Mouse (Mus musculus) limb, embryonic 12.5 days (tissue): ENCODE measurements around the gene Kcnj14. TPM values are rescaled to one million over a fixed set of nuclear protein-coding genes. Genes with fewer than 3 reads are reported as not detected.
A peak's percentile ranks its signal among the peaks of the same experiment; 100 is the strongest.

ENCODE experiments used
- ATAC-seq: fragments of 200-750 bp; cut with Nextera tagmentation; 2 replicates; pipeline ENCODE4 v1.8.0; 2017; ENCODE audit warnings: low read depth, moderate TSS enrichment; ENCODE audit not compliant: insufficient number of reproducible peaks, insufficient read depth, low FRiP score, low TSS enrichment
- H3K27ac ChIP-seq: fragments of 300-500 bp; sonication (generic); 2 replicates; pipeline ENCODE4 v1.5.1; 2016; ENCODE audit warnings: mild to moderate bottlenecking, moderate library complexity
- H3K27me3 ChIP-seq: fragments of 300-500 bp; sonication (generic); 2 replicates; pipeline ENCODE4 v1.6.1; 2016; ENCODE audit warnings: mild to moderate bottlenecking, moderate library complexity
- H3K36me3 ChIP-seq: fragments of 300-500 bp; sonication (generic); 2 replicates; pipeline ENCODE4 v1.6.1; 2016; ENCODE audit warnings: mild to moderate bottlenecking, moderate library complexity
- H3K4me1 ChIP-seq: fragments of 300-500 bp; sonication (generic); replicated peaks from 2 replicates; pipeline ENCODE4 v1.6.1; 2016
- H3K4me2 ChIP-seq: fragments of 300-500 bp; sonication (generic); 2 replicates; pipeline ENCODE4 v1.6.1; 2016; ENCODE audit warnings: mild to moderate bottlenecking, moderate library complexity
- H3K4me3 ChIP-seq: fragments of 300-500 bp; sonication (generic); replicated peaks from 2 replicates; pipeline ENCODE4 v1.5.1; 2016; ENCODE audit warnings: mild to moderate bottlenecking
- H3K9ac ChIP-seq: fragments of 300-500 bp; sonication (generic); replicated peaks from 2 replicates; pipeline ENCODE4 v1.6.1; 2016; ENCODE audit warnings: mild to moderate bottlenecking, moderate library complexity
- H3K9me3 ChIP-seq: fragments of 300-500 bp; sonication (generic); 2 replicates; pipeline ENCODE4 v1.6.1; 2016; ENCODE audit warnings: mild to moderate bottlenecking, moderate library complexity
- WGBS: fragments of 180-500 bp; shearing (Covaris S2); methylation state at CpG from one replicate; pipeline ENCODE4 v1.1.7; 2016; 5-methylcytosine and 5-hydroxymethylcytosine counted together
- polyA plus RNA-seq: library from polyadenylated mRNA; unstranded; fragments of >200 nt; fragmentation: Nextera tagmentation; extraction: Ambion mirVana; gene quantifications from 2 replicates; pipeline ENCODE4 v1.2.1, GENCODE M21; 2016

The Kcnj14 gene
- polyA plus RNA-seq, 1 experiment from 2014 or later: 2.2 TPM

DNA sequence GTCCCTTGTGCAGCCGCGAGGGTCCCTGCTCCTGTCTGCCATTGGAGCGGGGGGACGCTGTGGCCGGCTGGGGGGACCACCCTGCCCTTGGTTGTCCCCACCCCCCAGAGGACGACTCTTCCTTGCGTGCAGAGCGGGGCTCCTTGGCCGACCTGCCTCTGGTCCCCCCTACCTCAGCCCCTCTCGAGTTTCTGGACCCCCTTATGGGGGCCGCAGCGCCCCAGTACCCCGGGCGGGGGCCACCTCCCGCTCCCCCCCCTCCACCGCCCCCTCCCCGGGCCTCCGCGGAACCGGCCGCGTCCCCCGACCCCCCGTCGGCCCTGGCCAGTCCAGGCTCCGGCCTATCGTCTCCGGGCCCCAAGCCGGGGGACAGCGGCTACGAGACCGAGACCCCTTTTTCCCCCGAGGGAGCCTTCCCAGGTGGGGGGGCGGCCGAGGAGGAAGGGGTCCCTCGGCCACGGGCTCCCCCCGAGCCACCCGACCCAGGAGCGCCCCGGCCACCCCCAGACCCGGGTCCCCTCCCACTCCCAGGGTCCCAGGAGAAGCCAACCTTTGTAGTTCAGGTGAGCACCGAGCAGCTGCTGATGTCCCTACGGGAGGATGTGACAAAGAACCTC is 30.5 kb downstream of the Kcnj14 start:
- Histone ChIP-seq H3K9ac (no peak overlapping the region), H3K9me3 (peaks cover 4% of the 10 kb centered on the region; the same call in 1 of the 2 replicates), H3K4me1 (peaks cover 19% of the 10 kb centered on the region), H3K27me3 (peaks cover 40% of the 10 kb centered on the region), H3K36me3 (peaks cover 79% of the 10 kb centered on the region), H3K27ac (no peak overlapping the region), H3K4me2 (no peak overlapping the region), H3K4me3 (no peak overlapping the region)
- ATAC-seq: no peak
- 86% methylated on average over 44 of the region's 44 CpGs for WGBS

DNA sequence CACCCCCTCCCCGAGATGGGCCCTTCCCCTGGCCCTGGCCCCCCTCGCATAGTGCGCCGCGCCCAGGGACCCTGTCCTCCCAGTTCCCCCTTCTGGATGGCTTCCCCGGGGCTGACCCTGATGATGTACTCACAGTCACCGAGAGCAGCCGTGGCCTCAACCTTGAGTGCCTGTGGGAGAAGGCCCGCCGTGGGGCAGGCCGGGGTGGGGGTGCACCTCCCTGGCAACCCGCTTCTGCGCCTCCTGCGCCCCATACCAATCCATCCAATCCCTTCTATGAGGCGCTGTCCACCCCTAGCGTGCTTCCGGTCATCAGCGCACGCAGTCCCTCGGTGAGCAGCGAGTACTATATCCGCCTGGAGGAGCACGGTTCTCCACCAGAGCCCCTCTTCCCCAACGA is 31.3 kb downstream of the Kcnj14 start:
- Histone ChIP-seq H3K9ac (no peak overlapping the region), H3K36me3 (peaks cover 87% of the 10 kb centered on the region), H3K9me3 (peaks cover 4% of the 10 kb centered on the region; the same call in 1 of the 2 replicates), H3K4me2 (no peak overlapping the region), H3K27ac (no peak overlapping the region), H3K4me1 (peaks cover 12% of the 10 kb centered on the region), H3K27me3 (peaks cover 31% of the 10 kb centered on the region), H3K4me3 (no peak overlapping the region)
- WGBS: 80% methylated on average over 24 of the region's 24 CpGs
- ATAC-seq: no peak

DNA sequence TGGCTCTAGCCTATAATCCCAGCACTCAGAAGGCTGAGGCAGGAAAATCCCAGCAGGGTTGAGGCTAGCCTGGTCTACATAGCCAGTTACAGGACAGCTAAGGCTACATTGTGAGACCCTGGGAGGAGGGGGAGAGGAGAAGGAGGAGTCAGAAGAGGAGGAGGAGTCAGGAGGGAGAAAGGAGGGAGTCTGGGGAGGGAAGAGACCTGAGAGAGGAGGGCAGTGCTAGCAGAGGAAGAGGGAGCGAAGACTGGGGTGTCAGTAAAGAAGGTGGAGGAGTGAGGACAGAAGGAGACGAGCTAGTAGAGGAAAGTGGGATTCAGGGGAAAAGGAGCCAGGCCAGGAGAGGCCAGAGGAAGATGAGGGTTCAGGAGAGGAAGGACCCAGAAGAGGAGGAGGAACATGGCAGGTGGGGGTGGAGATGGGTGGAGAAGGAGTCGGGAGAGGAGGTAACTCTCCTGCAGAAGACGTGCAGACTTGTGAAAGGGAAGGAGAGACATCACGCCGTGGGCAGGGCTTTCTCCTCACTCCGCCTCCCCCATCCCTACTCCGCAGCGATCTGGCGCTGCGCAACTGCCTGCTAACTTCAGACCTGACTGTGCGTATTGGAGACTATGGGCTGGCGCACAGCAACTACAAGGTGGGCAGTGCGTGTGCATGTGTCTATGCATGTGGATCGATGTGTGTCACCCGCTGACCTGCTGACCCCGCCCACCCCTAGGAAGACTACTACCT is 32.7 kb downstream of the Kcnj14 start:
- Histone ChIP-seq H3K4me3 (no peak overlapping the region), H3K9ac (no peak overlapping the region), H3K36me3 (peaks cover 96% of the 10 kb centered on the region), H3K27ac (no peak overlapping the region), H3K27me3 (peaks cover 18% of the 10 kb centered on the region), H3K4me2 (no peak overlapping the region), H3K9me3 (peaks cover 4% of the 10 kb centered on the region; the same call in 1 of the 2 replicates), H3K4me1 (peaks cover 7% of the 10 kb centered on the region)
- 78% methylated on average over 17 of the region's 17 CpGs for WGBS
- ATAC-seq: no peak

DNA sequence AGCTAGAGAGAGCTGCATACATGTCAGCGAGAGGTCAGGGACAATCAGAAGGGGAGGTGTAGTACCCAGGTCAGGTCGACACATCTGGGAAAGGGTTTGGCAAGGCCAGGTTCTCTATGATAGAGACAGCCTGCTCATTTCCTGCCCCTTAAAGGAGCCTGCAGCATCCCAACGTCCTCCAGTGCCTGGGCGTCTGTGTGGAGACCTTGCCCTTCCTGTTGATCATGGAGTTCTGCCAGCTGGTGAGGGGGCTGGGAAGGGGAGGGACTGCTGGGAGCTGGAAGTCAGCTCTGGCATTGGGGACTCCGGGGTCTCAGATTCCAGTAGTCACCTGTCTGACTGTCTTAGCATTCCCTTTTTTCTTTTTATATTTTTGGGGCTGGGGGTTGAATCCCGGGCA is 33.9 kb downstream of the Kcnj14 start:
- Histone ChIP-seq H3K9me3 (peaks cover 4% of the 10 kb centered on the region; the same call in 1 of the 2 replicates), H3K4me2 (no peak overlapping the region), H3K4me3 (no peak overlapping the region), H3K27me3 (0 out of 2 replicates have a peak, but pooled peaks cover 6% of the 10 kb centered on the region), H3K9ac (no peak overlapping the region), H3K27ac (no peak overlapping the region), H3K4me1 (peaks cover 14% of the 10 kb centered on the region), H3K36me3 (peaks cover 84% of the 10 kb centered on the region)
- 69% methylated on average over 6 of the region's 6 CpGs for WGBS
- no peak for ATAC-seq

DNA sequence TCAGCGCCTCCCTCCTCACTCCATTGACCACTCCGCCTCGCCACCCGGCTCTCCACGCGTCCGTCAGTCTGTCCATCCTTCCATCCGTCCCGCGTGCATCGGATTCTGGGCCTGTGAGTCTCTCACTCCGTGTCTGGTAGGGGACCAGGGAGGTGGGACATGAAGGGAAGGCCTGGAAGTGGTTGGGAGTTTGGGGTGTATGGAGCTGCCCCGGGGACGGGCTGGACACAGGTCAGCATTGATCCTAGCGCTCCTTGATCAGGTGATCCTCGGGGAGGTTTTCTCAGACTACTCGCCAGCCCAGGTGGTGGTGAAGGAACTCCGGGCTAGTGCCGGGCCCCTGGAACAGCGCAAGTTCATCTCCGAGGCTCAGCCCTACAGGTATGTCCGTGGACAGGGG is 36.9 kb downstream of the Kcnj14 start:
- no peak for ATAC-seq
- peak overlapping the region; percentile 94 for H3K4me3 ChIP-seq
- H3K27ac ChIP-seq: no peak overlapping the region
- H3K9me3 ChIP-seq: peaks cover 4% of the 10 kb centered on the region; the same call in 1 of the 2 replicates
- 81% methylated on average over 22 of the region's 22 CpGs for WGBS
- peaks cover 27% of the 10 kb centered on the region for H3K4me1 ChIP-seq
- H3K27me3 ChIP-seq: peaks cover 3% of the 10 kb centered on the region; the same call in 1 of the 2 replicates
- peaks cover 53% of the 10 kb centered on the region for H3K36me3 ChIP-seq
- H3K4me2 ChIP-seq: peak overlapping the region; percentile 94
- peak overlapping the region; percentile 27; the same call in 1 of the 2 replicates for H3K9ac ChIP-seq

DNA sequence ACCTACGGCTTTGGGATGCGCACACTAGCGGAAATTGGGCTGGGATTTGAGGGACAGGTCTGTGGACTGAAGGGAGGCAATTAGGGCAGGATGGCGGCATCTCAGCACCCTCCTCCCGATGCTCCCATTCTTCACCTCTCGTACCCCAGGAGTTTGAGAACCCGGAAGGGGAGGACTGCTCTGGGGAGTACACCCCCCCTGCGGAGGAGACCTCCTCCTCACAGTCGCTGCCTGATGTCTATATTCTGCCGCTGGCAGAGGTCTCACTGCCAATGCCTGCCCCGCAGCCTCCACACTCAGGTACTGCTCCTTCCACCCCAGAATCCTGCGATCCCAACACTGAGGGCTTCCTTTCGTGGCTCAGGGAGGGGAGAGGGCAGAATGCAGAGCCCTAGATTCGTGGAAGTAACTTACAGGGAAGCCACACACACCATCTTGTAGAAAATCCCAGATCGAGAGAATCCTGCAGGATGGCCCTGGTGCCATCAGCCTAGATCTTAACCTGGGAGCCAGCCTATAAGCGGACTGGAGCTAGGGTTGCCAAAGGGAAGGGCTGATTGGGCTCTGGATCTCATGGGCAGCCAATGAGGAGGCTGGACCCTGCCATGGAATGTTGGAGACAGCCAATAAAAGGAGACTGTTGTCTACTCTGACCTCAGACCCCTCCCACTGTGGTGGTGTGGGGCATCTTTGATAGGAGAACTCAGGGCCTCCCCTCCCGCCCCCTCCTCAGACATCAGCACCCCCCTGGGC is 37.7 kb downstream of the Kcnj14 start:
- peaks cover 4% of the 10 kb centered on the region; the same call in 1 of the 2 replicates for H3K9me3 ChIP-seq
- H3K4me3 ChIP-seq: peak overlapping the region; percentile 94
- H3K27me3 ChIP-seq: peaks cover 10% of the 10 kb centered on the region
- peak overlapping the region; percentile 58 for H3K9ac ChIP-seq
- peaks cover 45% of the 10 kb centered on the region for H3K36me3 ChIP-seq
- peak overlapping the region; percentile 60 for H3K27ac ChIP-seq
- WGBS: 7% methylated on average over 17 of the region's 17 CpGs
- peak; percentile 27 for ATAC-seq
- peak overlapping the region; percentile 94 for H3K4me2 ChIP-seq
- H3K4me1 ChIP-seq: peaks cover 27% of the 10 kb centered on the region

DNA sequence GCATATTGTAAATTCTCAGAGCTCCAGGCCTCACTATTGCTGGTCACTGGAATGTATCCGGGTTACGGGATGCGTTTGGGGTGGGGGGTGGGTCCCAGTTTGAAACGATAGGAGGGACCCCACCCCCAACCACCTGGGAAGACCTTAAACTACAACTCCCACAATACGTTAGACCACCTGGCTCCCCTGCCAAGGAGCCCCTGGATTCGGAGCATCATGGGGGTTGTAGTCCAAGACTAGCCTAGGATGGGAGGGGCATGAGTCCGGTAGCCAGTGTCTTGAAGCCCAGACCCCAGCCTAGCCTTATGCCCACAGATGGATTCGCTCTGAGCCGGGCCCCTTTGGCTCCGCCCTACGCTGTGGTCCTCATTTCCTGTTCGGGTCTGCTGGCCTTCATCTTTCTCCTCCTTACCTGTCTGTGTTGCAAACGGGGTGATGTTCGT is 38.4 kb downstream of the Kcnj14 start:
- WGBS: under 1% methylated on average over 14 of the region's 14 CpGs
- peak; percentile 85 for ATAC-seq
- peak overlapping the region; percentile 81 for H3K27ac ChIP-seq

DNA sequence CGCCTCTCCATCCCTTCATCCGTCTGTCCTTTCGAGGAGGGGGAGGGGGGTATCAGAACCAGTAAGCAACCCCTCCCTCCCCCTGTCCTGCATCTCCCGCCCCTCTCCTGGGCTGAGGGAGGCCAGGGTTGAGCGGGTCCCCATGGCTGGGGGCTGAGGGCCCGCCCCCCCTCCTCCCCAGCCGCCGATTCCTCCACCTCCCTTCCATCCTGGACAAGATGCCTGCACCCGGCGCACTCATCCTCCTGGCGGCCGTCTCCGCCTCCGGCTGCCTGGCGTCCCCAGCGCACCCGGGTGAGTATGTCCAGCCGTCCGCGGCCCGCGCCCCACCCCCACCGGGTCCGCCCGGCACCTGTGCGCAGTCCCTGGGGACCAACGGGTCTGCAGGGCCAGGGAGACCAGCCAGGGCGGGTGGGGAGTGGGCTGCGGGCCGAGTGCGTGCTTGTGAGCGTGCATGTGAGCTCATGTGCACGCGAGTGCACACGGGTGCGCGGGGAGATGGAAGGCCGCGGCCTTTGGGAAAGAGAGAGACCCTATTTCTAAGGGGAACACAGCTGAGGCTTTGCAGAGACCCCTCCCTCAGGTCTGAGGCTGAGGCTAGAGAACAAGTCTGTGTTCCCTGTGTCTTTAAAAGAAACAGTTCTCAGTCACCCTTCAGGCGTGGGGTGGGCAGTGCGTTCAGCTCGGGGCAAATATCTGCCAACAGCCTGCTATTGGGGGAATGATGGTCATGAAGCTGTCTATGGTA is 39.0 kb downstream of the Kcnj14 start:
- ATAC-seq: peak; percentile 14; the same call in 1 of the 2 replicates
- Histone ChIP-seq H3K4me2 (peak overlapping the region; percentile 94), H3K27ac (peak overlapping the region; percentile 81), H3K4me1 (peaks cover 27% of the 10 kb centered on the region), H3K4me3 (peak overlapping the region; percentile 94), H3K36me3 (peaks cover 32% of the 10 kb centered on the region), H3K27me3 (peaks cover 10% of the 10 kb centered on the region), H3K9ac (peak overlapping the region; percentile 88), H3K9me3 (peaks cover 4% of the 10 kb centered on the region; the same call in 1 of the 2 replicates)
- 1% methylated on average over 40 of the region's 42 CpGs for WGBS

More for the DNA sequence above, 38.4 kb downstream of the Kcnj14 start:
- H3K4me3 ChIP-seq: peak overlapping the region; percentile 94
- peaks cover 27% of the 10 kb centered on the region for H3K4me1 ChIP-seq
- peaks cover 4% of the 10 kb centered on the region; the same call in 1 of the 2 replicates for H3K9me3 ChIP-seq
- peaks cover 10% of the 10 kb centered on the region for H3K27me3 ChIP-seq
- peak overlapping the region; percentile 94 for H3K4me2 ChIP-seq
- H3K36me3 ChIP-seq: peaks cover 38% of the 10 kb centered on the region
- H3K9ac ChIP-seq: peak overlapping the region; percentile 58

DNA sequence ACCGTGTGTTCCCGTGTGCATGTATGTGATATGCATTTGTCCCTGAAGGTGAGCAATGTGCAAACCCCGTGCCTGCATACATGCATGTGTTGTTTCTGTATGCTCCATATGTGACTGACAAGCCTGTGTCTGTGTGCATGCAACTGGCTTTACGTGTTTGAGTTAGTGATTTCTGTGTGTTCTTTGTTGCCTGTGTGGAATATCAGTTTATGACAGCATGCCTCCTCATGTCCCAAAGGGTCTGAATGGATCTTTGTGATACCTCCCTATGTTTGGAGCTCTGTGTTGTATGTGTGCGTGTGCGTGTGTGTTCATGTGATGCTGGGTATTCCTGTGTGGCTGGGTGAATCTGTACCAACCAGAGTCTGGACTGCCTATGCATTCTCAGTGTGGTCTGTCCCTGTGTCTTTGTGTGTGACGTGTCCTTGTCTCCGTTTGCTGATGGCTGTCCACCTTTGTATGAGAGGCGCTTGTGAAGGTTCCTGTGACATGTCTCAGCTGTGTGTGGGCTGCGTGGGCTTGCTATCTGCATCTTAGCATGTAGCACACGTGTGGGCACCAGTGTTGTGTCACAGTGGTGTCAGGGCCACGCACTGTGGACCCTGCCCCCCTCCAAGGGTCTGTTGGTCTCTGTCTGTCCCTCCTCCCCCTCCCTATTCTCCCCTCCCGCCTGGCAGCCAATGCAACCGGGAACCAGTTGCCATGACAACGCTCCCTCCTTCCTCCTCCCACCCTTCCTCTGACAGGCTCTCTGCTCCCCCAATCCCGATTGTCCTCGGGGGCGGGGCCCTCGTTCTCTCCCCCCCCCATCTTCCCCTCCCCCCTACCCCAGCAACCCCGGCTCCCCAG is 39.8 kb downstream of the Kcnj14 start, which contains the start of gene Sult2b1:
Sult2b1 (minus strand) TSS at position 146 of the 849 bp plus-strand sequence.
- peak within 1 kb of the TSS; percentile 88 for H3K9ac ChIP-seq
- peaks cover 27% of the 10 kb centered on the region for H3K4me1 ChIP-seq
- 24% methylated on average over 20 of the region's 20 CpGs for WGBS
- no peaks in the 10 kb centered on the region for H3K9me3 ChIP-seq
- H3K36me3 ChIP-seq: peaks cover 24% of the 10 kb centered on the region
- H3K27ac ChIP-seq: peak within 1 kb of the TSS; percentile 81
- 0 out of 2 replicates have a peak, but pooled peaks have one; percentile 2 for ATAC-seq
- peaks cover 13% of the 10 kb centered on the region for H3K27me3 ChIP-seq
- peak within 1 kb of the TSS; percentile 94 for H3K4me2 ChIP-seq
- peak within 1 kb of the TSS; percentile 94 for H3K4me3 ChIP-seq
